Mouse (Mus musculus) layer of hippocampus, adult 18-20 months (tissue): ENCODE results near the gene Olfr807. TPM values are rescaled to one million over a fixed set of nuclear protein-coding genes. Genes with fewer than 3 reads are reported as not detected.

Experiments used
- DNase-seq, 2 experiments: peaks; one replicate each; pipeline ENCODE4 v3.0.0; 2022; ENCODE audit warnings: low spot score in 2 of 2
- long read RNA-seq: library from polyadenylated mRNA; stranded (forward); transcript quantifications from one replicate; pipeline ENCODE4 v2.0.0, GENCODE M21; 2021
- microRNA-seq, 2 experiments: library from miRNA; unstranded; fragments of <30 nt; microRNA quantifications; one replicate each; pipeline ENCODE4 v1.2.0; 2021
- total RNA-seq, 2 experiments: library from RNA; stranded (reverse); gene quantifications; 2 replicates each; pipeline ENCODE4 v1.2.3; 2021

The Olfr807 gene
- total RNA-seq, result not detected
- long read RNA-seq, result 0 reads

DNA sequence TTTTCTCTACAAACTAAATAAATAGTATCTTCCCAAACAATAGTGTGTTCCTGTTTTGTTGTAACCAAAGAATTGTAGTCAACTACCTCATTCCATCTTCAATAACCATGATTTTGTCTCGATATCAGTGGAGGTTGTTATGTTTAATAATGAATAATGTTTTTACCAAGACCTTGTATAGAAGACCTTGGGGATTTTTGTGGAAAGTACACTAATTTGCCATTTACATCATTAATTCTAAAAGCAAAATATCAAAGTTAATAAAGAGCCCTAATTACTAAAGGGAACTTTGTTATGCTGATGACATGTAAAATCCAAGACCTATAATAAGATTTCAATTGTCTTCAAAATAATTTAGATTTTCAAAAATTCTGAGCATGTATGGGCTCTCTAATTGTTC, at the start of gene Olfr807:
Olfr807 (minus strand) TSS at position 101 of the 400 bp plus-strand sequence.
- no peak for DNase-seq

DNA sequence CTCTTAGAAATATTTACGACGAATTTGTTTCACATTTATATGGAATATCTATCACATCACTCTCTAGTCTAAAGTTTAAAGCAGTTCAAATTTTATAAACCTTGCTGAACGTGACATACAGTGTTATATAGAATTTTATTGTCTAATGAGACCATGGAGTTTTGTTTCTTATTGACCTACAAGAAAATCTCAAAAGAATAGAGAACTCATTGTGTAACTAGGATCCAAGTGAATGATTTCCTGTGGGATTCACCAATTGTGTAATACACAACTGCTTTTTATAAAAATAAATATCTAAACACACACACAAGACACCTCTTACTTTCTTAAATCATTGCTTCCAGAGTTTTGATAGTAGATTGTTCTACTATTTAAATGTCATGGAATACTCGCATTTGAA, 46.7 kb upstream of the Olfr807 start, which contains the start of gene Olfr811:
Olfr811 (minus strand) TSS at position 101 of the 400 bp plus-strand sequence.
- DNase-seq, result no peak

DNA sequence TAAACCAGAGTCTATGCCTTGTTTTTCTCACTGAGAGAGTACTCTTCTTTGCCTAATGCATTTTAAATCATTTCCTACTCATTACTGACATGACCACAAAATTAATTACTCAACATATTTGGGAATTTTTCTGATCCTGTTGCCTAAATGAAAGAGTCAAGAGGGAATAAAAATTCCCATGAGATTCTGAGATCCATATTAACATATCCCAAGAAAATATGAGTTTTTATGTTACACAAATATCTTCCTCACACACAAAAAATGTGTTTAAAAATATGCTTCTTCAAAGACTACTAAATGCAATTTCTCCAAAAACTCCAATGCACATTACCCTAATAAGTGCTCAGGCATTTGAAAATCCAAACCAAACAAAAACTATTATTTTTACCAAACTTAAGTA, 37.2 kb upstream of the Olfr807 start, which contains the start of gene Olfr810:
Olfr810 (minus strand) TSS at position 101 of the 400 bp plus-strand sequence.
- no peak for DNase-seq

DNA sequence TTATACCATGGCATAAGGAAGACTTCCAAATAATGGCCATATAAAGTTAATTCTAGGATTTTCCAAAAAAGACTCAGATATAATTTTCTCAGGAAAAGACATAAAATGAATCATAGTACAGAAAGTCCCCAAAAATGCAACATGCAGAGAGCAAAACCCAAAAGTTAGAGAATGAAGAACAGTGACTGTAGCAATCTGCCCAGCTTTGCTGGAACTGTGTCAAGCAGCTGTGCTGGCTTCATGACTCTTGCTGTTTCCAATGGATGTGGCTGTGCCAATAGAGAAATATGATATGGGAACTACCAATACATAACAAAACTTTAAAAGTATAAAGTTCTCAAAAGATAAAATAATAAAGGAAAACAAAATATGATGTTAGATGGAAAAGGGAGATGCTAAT, 20.5 kb upstream of the Olfr807 start:
- DNase-seq, result no peak

DNA sequence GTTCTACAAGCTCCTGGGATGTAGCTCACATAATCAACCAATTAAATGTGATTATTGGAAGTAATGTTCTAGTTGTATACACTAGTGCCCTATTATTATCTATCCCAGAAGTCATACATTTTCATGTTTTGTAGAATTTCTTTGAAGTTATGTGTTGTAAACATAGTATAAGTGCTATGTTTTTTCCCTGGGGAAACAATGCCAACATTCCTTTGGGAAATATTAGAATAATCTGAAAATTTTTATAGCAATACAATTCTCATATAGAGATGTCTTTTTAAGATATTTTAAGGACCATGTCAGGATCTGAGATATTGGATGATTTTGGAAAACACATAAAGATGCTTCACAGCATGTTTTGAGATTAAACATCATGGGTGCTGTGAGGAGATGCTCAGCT, 16.7 kb upstream of the Olfr807 start, which contains the start of gene Olfr809:
Olfr809 (plus strand) TSS at position 301 of the 400 bp plus-strand sequence.
- no peak for DNase-seq

DNA sequence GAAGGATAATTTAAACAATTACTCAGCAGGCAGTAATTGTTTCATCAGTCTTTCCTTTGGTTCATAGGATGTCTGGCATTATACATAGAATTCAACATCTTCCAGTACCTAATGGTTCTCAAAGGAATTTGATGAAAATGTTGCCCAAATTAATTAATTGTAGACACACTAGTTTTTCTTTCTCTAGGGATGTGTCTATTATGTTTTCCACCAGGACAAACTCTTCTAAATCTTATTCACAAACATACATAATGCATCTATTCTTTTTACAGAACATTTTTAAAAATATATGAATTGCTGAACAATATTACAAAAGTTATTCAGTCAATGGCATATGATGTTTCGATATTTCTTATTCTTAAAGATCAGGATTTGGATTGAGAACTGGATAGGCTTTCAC, 7.6 kb upstream of the Olfr807 start, which contains the start of gene Olfr808:
Olfr808 (plus strand) TSS at position 301 of the 400 bp plus-strand sequence.
- DNase-seq, result no peak

DNA sequence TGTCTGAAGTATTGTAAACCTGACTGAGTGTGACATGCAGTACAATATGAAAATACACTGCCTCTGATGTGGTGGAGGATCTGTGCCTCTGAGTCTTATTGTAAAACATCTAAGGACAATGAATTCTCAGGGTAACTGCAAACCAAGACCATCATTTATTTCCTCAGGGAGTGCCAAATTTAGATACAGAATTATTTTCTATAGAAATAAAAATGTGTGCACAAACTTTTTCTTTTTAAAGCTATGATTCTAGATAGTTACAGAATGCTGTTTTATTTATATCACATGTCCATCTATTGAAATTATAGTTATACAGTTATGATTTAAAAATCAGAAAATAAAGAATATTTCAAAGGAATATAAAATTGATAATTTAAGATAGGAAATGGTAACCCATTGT, 15.8 kb downstream of the Olfr807 start, which contains the start of gene Olfr806:
Olfr806 (minus strand) TSS at position 101 of the 400 bp plus-strand sequence.
- no peak for DNase-seq

DNA sequence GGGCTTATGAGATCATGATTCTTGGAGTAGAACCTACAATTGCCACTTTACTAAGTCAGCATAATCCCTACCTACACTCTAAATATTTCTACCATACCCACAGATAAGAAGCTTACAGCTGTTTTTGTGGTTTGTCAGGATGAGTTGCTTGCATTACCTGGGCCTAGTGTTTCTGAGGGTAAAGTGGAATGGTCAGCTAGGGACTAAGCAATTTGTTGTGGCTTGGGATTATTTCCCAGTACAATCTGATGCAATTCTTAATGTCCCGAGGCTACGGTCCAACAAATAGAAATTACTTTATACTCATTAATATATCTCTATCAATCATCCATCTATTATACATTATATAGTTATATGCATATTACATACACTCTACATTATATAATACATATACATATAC, 28.3 kb downstream of the Olfr807 start, which contains the start of gene Olfr805:
Olfr805 (minus strand) TSS at position 101 of the 400 bp plus-strand sequence.
- DNase-seq, result no peak

Small RNA genes within 50 kb of the gene (microRNA-seq; reads per million reads assigned to microRNA genes)
- gene Gm24485, result 0 reads per million in 2 experiments

Other genes with a start within 250 kb of the Olfr807 start
- gene Olfr791, start 236.0 kb downstream of the Olfr807 start, total RNA-seq, result not detected
- not detected for gene Olfr792, start 218.6 kb downstream of the Olfr807 start, total RNA-seq
- not detected for gene Olfr794, start 190.1 kb downstream of the Olfr807 start, total RNA-seq
- not detected for gene Olfr796, start 145.2 kb downstream of the Olfr807 start, total RNA-seq
- gene Olfr798, start 129.9 kb downstream of the Olfr807 start, total RNA-seq, result not detected
- gene Olfr799, start 120.3 kb downstream of the Olfr807 start, total RNA-seq, result not detected
- not detected for gene Olfr800, start 100.1 kb downstream of the Olfr807 start, total RNA-seq
- gene Olfr801, start 83.9 kb downstream of the Olfr807 start, total RNA-seq, result not detected
- gene Olfr802, start 69.6 kb downstream of the Olfr807 start, total RNA-seq, result not detected
- gene Olfr803, start 63.5 kb downstream of the Olfr807 start, total RNA-seq, result not detected
- gene Olfr804, start 54.6 kb downstream of the Olfr807 start, total RNA-seq, result not detected
- not detected for gene Olfr805, start 28.4 kb downstream of the Olfr807 start, total RNA-seq
- not detected for gene Olfr806, start 15.9 kb downstream of the Olfr807 start, total RNA-seq
- not detected for gene Olfr808, start 7.7 kb upstream of the Olfr807 start, total RNA-seq
- gene Olfr809, start 16.8 kb upstream of the Olfr807 start, total RNA-seq, result not detected
- not detected for gene Olfr810, start 37.1 kb upstream of the Olfr807 start, total RNA-seq
- gene Olfr811, start 46.6 kb upstream of the Olfr807 start, total RNA-seq, result not detected
- gene Olfr812, start 88.3 kb upstream of the Olfr807 start, total RNA-seq, result not detected
- not detected for gene Olfr813, start 97.6 kb upstream of the Olfr807 start, total RNA-seq
- not detected for gene Olfr814, start 122.1 kb upstream of the Olfr807 start, total RNA-seq
- gene Olfr815, start 148.1 kb upstream of the Olfr807 start, total RNA-seq, result not detected
- gene Olfr816, start 157.8 kb upstream of the Olfr807 start, total RNA-seq, result not detected
- not detected for gene Olfr818, start 191.3 kb upstream of the Olfr807 start, total RNA-seq
- not detected for gene Olfr819, start 209.5 kb upstream of the Olfr807 start, total RNA-seq
- gene Olfr247, start 218.3 kb upstream of the Olfr807 start, total RNA-seq, result not detected
- gene Gm10310, start 227.3 kb upstream of the Olfr807 start, total RNA-seq, result not detected